Mouse (Mus musculus) kidney, embryonic 14.5 days (tissue): ENCODE measurements around the gene Cinp. TPM values are rescaled to one million over a fixed set of nuclear protein-coding genes. Genes with fewer than 3 reads are reported as not detected.
A peak's percentile ranks its signal among the peaks of the same experiment; 100 is the strongest.

ENCODE experiments used
- ATAC-seq: fragments of 200-750 bp; cut with Nextera tagmentation; 2 replicates; pipeline ENCODE4 v1.8.0; 2017; ENCODE audit warnings: moderate number of reproducible peaks, mild to moderate bottlenecking, moderate TSS enrichment, moderate library complexity; ENCODE audit not compliant: low FRiP score, low TSS enrichment
- H3K27ac ChIP-seq: fragments of 300-500 bp; sonication (generic); 2 replicates; pipeline ENCODE4 v1.5.1; 2014; ENCODE audit warnings: low read depth, mild to moderate bottlenecking, low read length, moderate library complexity, mixed read lengths
- H3K27me3 ChIP-seq: fragments of 300-500 bp; sonication (generic); 2 replicates; pipeline ENCODE4 v1.6.1; 2014; ENCODE audit warnings: mild to moderate bottlenecking, low read length; ENCODE audit not compliant: control insufficient read depth, insufficient read depth
- H3K36me3 ChIP-seq: fragments of 300-500 bp; sonication (generic); 2 replicates; pipeline ENCODE4 v1.6.1; 2014; ENCODE audit warnings: low read length, mixed read lengths; ENCODE audit not compliant: control insufficient read depth, insufficient read depth
- H3K4me1 ChIP-seq: fragments of 300-500 bp; sonication (generic); 2 replicates; pipeline ENCODE4 v1.6.1; 2014; ENCODE audit warnings: low read length, mixed read lengths; ENCODE audit not compliant: control insufficient read depth, insufficient read depth
- H3K4me2 ChIP-seq: fragments of 300-500 bp; sonication (generic); replicated peaks from 2 replicates; pipeline ENCODE4 v1.6.1; 2014; ENCODE audit warnings: low read depth, mild to moderate bottlenecking, low read length
- H3K4me3 ChIP-seq: fragments of 300-500 bp; sonication (generic); 2 replicates; pipeline ENCODE4 v1.5.1; 2014; ENCODE audit warnings: mild to moderate bottlenecking, low read length
- H3K9ac ChIP-seq: fragments of 300-500 bp; sonication (generic); 2 replicates; pipeline ENCODE4 v1.6.1; 2014; ENCODE audit warnings: low read depth, mild to moderate bottlenecking, low read length, moderate library complexity
- H3K9me3 ChIP-seq: fragments of 300-500 bp; sonication (generic); 2 replicates; pipeline ENCODE4 v1.6.1; 2016; ENCODE audit warnings: low read length; ENCODE audit not compliant: control insufficient read depth
- WGBS: fragments of 180-500 bp; shearing (Covaris S2); extraction: QIAGEN DNeasy Blood & Tissue Kit; methylation state at CpG from one replicate; pipeline ENCODE4 v1.1.7; 2014; 5-methylcytosine and 5-hydroxymethylcytosine counted together
- polyA plus RNA-seq: library from polyadenylated mRNA; unstranded; fragments of >200 nt; fragmentation: Nextera tagmentation; extraction: Ambion mirVana; gene quantifications from 2 replicates; pipeline ENCODE4 v1.2.1, GENCODE M21; 2014

Cinp gene
- polyA plus RNA-seq, 1 experiment from 2014 or later, result 82.2 TPM

DNA sequence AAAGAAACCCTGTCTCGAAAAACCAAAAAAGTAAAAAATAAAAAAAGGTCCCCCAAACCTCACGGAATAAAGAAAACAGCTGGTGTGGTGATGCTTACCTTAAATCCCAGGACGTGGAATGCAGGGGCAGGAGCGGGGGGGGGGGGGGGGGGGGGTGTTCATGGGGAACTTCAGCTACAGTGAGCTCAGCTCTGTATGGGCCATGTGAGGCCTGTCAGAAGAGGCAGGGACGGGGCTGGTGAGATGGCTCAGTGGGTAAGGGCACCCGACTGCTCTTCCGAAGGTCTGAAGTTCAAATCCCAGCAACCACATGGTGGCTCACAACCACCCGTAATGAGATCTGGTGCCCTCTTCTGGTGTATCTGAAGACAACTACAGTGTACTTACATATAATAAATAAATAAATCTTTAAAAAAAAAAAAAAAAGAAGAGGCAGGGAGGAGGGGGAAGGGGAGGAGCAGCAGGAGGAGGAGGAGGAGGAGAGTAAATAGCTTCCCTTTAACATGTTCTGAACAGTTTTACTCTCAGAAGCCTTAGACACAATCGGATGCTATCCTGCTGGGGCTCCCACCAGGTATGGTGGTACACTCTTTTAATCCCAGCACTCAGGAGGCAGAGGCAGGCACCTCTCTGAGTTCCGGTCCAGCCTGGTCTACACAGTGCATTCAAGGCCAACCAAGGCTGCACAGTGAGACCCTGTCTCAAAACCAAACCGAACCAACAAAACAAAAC, 58.5 kb downstream of the Cinp start:
- 0 out of 2 replicates have a peak, but pooled peaks have one; percentile 16 for ATAC-seq
- H3K9ac ChIP-seq, result no peak overlapping the region
- WGBS, result 88% methylated on average over 9 of the region's 11 CpGs
- H3K4me3 ChIP-seq, result no peak overlapping the region
- no peaks in the 10 kb centered on the region for H3K9me3 ChIP-seq
- H3K27ac ChIP-seq, result no peak overlapping the region
- H3K27me3 ChIP-seq, result no peaks in the 10 kb centered on the region
- no peaks in the 10 kb centered on the region for H3K4me1 ChIP-seq
- no peak overlapping the region for H3K4me2 ChIP-seq
- H3K36me3 ChIP-seq, result no peaks in the 10 kb centered on the region

DNA sequence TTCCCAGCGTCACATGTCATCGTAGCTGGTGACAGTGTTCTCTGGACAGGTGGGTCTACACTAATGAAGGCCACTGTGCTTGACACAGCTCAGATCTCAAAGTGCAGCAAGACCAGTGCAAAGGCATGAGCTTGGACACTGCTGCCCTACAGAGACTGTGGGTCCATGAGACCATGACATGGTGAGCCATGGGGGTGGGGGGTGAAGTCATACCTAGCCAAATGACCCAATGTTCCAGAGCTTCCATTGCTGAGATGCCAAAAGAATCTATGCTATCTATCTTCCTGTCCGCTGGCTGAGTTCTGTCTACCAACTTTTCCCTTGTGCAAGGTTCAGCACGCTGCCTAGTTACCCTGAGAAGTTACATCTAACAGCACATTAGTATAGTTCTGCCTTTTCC, 60.0 kb downstream of the Cinp start:
- WGBS, result 90% methylated on average over 4 of the region's 4 CpGs
- no peak overlapping the region for H3K9ac ChIP-seq
- no peaks in the 10 kb centered on the region for H3K27me3 ChIP-seq
- H3K36me3 ChIP-seq, result no peaks in the 10 kb centered on the region
- ATAC-seq, result no peak
- no peak overlapping the region for H3K4me2 ChIP-seq
- H3K4me1 ChIP-seq, result no peaks in the 10 kb centered on the region
- H3K9me3 ChIP-seq, result no peaks in the 10 kb centered on the region
- H3K27ac ChIP-seq, result no peak overlapping the region
- no peak overlapping the region for H3K4me3 ChIP-seq

Other genes with a start within 250 kb of the Cinp start
- not detected in 2 replicates for gene 1700001K19Rik, start 206.5 kb downstream of the Cinp start, polyA plus RNA-seq
- gene Hsp90aa1, start 186.4 kb downstream of the Cinp start, polyA plus RNA-seq, result 1,092 and 1,386 TPM in 2 replicates
- gene Wdr20, start 151.2 kb downstream of the Cinp start, polyA plus RNA-seq, result 17.8 and 24.5 TPM in 2 replicates
- 6.8 and 9.0 TPM in 2 replicates for gene Mok, start 48.2 kb downstream of the Cinp start, polyA plus RNA-seq
- gene Zfp839, start 38.9 kb downstream of the Cinp start, polyA plus RNA-seq, result 4.2 and 6.0 TPM in 2 replicates
- gene Tecpr2, start 119 bp upstream of the Cinp start, polyA plus RNA-seq, result 2.8 and 3.6 TPM in 2 replicates
- gene Ankrd9, start 89.9 kb upstream of the Cinp start, polyA plus RNA-seq, result 11.0 and 12.4 TPM in 2 replicates
- gene Rcor1, start 150.2 kb upstream of the Cinp start, polyA plus RNA-seq, result 15.9 and 17.4 TPM in 2 replicates